Mouse (Mus musculus) lung, postnatal 0 days (tissue): ENCODE measurements around the gene Zfp46.

ENCODE experiments used
- CTCF ChIP-seq: IDR thresholded peaks from 2 replicates; pipeline ENCODE4 v1.5.1; 2016; ENCODE audit warnings: antibody characterized with exemption, mild to moderate bottlenecking
- EP300 ChIP-seq: IDR thresholded peaks from 2 replicates; pipeline ENCODE4 v1.6.1; 2016; ENCODE audit warnings: antibody characterized with exemption, mild to moderate bottlenecking, control low read depth

DNA sequence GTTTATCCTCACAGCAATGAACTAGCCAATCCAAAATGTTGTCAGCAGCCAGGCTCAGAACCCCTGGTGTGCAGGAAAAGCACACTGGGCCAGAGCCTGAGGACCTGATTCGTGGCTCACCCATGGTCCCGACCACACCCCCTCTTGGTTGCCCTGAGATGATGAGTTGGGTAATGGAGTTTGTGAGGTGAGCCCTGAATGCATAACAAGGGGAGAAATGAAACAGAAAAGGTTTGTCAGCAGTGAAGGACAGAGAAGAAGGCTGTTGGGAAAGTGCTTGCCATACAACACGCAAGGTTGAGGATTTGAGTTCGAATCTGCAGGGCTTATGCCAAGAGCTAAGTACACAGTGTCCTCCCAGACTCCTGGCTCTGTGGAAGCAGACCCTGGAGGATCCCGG lies 38.8 kb upstream of the Zfp46 start:
- TF ChIP-seq CTCF (no peak), EP300 (no peak)
